Mouse (Mus musculus) limb, embryonic 11.5 days (tissue): ENCODE data around the gene Klhl5. TPM values are rescaled to one million over a fixed set of nuclear protein-coding genes. Genes with fewer than 3 reads are reported as not detected.

Experiments used
- ATAC-seq: fragments of 200-750 bp; cut with Nextera tagmentation; 2 replicates; pipeline ENCODE4 v1.8.0; 2017; ENCODE audit warnings: low read depth; ENCODE audit not compliant: insufficient number of reproducible peaks, low FRiP score, low TSS enrichment
- DNase-seq: peaks from one replicate; pipeline ENCODE4 v3.0.0-alpha.2; 2015; ENCODE audit warnings: low spot score
- H3K27ac ChIP-seq: fragments of 300-500 bp; sonication (generic); replicated peaks from 2 replicates; pipeline ENCODE4 v1.5.1; 2014; ENCODE audit warnings: low read depth, mild to moderate bottlenecking, low read length
- H3K27me3 ChIP-seq: fragments of 300-500 bp; sonication (generic); 2 replicates; pipeline ENCODE4 v1.6.1; 2014; ENCODE audit warnings: mild to moderate bottlenecking, low read length, mixed read lengths; ENCODE audit not compliant: control insufficient read depth, insufficient read depth
- H3K36me3 ChIP-seq: fragments of 300-500 bp; sonication (generic); 2 replicates; pipeline ENCODE4 v1.6.1; 2014; ENCODE audit warnings: mild to moderate bottlenecking, low read length, moderate library complexity, mixed read lengths; ENCODE audit not compliant: control insufficient read depth, insufficient read depth
- H3K4me1 ChIP-seq: fragments of 300-500 bp; sonication (generic); 2 replicates; pipeline ENCODE4 v1.6.1; 2014; ENCODE audit warnings: low read length, mixed read lengths; ENCODE audit not compliant: control insufficient read depth, insufficient read depth
- H3K4me2 ChIP-seq: fragments of 300-500 bp; sonication (generic); 2 replicates; pipeline ENCODE4 v1.6.1; 2014; ENCODE audit warnings: low read depth, mild to moderate bottlenecking, moderate library complexity; ENCODE audit not compliant: severe bottlenecking
- H3K4me3 ChIP-seq: fragments of 300-500 bp; sonication (generic); 2 replicates; pipeline ENCODE4 v1.5.1; 2014; ENCODE audit warnings: low read depth, low read length
- H3K9ac ChIP-seq: fragments of 300-500 bp; sonication (generic); 2 replicates; pipeline ENCODE4 v1.6.1; 2014; ENCODE audit warnings: mild to moderate bottlenecking, low read length
- H3K9me3 ChIP-seq: fragments of 300-500 bp; sonication (generic); 2 replicates; pipeline ENCODE4 v1.6.1; 2016; ENCODE audit warnings: low read length; ENCODE audit not compliant: control insufficient read depth
- WGBS: fragments of 180-500 bp; shearing (Covaris S2); extraction: QIAGEN DNeasy Blood & Tissue Kit; methylation state at CpG from one replicate; pipeline ENCODE4 v1.1.7; 2014; 5-methylcytosine and 5-hydroxymethylcytosine counted together
- polyA plus RNA-seq: library from polyadenylated mRNA; unstranded; fragments of >200 nt; fragmentation: Nextera tagmentation; extraction: Ambion mirVana; gene quantifications from 2 replicates; pipeline ENCODE4 v1.2.1, GENCODE M21; 2014

The Klhl5 gene
- polyA plus RNA-seq, 1 experiment from 2014 or later, result 15.5 TPM

DNA sequence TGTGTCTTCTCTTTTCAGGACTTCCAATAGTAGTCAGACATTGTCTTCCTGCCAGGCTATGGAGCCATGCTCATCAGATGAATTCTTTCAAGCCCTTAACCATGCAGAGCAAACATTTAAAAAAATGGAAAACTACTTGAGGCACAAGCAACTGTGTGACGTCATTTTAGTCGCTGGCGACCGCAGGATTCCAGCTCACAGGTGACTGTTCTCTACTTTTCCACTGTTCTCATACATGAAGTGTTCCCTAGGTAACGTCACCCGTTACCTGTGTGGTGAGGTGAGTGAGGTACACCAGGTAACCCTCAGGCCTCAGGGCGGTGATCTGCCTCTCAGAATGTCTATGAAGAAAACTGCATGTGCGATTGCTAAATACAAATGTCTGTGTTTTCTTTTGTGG, 33.9 kb downstream of the Klhl5 start:
- 91% methylated on average over 8 of the region's 8 CpGs for WGBS
- no peak overlapping the region for H3K4me2 ChIP-seq
- no peak for ATAC-seq
- no peaks in the 10 kb centered on the region for H3K27me3 ChIP-seq
- no peak overlapping the region for H3K9ac ChIP-seq
- no peak for DNase-seq
- no peaks in the 10 kb centered on the region for H3K4me1 ChIP-seq
- H3K27ac ChIP-seq, result no peak overlapping the region
- H3K9me3 ChIP-seq, result no peaks in the 10 kb centered on the region
- no peaks in the 10 kb centered on the region for H3K36me3 ChIP-seq
- no peak overlapping the region for H3K4me3 ChIP-seq

DNA sequence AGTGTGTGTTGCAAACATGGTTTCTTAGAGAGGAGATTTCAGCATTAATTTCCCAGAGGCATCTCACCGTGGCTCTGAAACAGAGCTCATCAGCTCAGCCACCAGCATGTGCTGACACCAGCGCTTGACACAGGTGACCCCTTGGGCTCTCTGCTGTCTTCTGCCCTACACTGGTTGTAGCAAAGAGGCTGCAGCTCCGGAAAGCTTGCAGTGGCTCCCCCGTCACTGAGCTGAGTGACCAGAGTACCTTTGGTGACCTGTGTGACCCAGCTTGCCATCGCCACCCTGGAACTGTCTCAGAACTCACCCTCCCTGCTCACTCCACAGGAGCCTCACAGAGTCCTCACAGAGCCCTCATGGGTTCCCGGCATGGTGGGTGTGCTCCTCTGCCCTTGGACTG, 34.9 kb downstream of the Klhl5 start:
- DNase-seq, result no peak
- Histone ChIP-seq H3K4me3 (no peak overlapping the region), H3K9ac (no peak overlapping the region), H3K27me3 (no peaks in the 10 kb centered on the region), H3K4me1 (no peaks in the 10 kb centered on the region), H3K27ac (no peak overlapping the region), H3K36me3 (no peaks in the 10 kb centered on the region), H3K4me2 (no peak overlapping the region), H3K9me3 (no peaks in the 10 kb centered on the region)
- no peak for ATAC-seq
- WGBS, result 76% methylated on average over 6 of the region's 6 CpGs

DNA sequence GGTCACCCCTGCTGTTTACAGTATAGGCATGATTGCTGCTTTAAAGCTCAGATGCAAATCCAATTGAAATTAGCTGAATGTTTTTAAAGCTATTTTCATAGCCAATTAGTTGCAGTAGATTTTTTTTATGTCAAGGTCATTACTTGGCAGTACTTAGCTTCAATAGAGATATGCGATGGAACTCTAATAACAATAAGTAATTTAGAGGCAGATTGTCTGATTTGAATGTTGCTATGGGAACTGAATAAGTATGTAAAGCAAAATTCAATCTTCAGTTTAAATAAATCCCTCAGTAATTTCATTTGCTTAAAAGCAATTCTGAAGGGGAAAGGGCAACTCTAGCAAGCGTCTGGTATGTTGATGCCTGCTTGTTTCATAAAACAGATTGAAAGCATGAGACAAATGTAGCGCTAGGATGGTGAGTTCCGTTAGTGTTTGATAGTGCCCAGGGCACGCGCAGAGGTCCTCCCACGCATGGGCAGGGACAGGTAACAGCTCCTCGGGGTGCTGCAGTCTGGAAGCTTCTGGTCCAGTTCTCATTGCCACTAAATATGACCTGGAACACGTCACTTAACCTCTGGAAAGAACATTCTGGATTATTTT, 38.3 kb downstream of the Klhl5 start:
- no peak for ATAC-seq

DNA sequence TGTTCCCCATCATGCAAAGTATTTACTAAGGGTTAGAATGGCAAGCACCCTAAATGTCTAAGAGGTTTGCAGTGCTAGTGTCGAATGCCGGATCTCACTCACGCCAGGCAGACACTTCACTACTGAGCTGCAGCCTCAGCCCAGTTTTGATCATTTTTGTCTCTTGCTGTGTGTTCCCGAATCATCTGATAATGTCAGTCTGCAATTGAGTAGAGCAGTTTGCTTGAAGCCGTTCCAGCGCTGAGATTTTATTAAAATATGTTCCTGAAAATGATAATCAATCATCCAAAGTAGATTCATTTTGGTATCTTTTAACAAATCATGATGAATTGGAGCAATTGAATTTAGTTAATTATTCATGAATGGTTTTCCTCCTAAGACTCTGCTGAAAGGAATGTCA, 39.4 kb downstream of the Klhl5 start:
- DNase-seq (no peak), ATAC-seq (no peak)
- H3K9ac ChIP-seq, result no peak overlapping the region
- H3K4me3 ChIP-seq, result no peak overlapping the region
- H3K27ac ChIP-seq, result no peak overlapping the region
- no peaks in the 10 kb centered on the region for H3K27me3 ChIP-seq
- 93% methylated on average over 6 of the region's 6 CpGs for WGBS
- H3K9me3 ChIP-seq, result no peaks in the 10 kb centered on the region
- H3K4me1 ChIP-seq, result no peaks in the 10 kb centered on the region
- no peak overlapping the region for H3K4me2 ChIP-seq
- H3K36me3 ChIP-seq, result peaks cover 3% of the 10 kb centered on the region; the same call in 1 of the 2 replicates

More for the DNA sequence above, 38.3 kb downstream of the Klhl5 start:
- Histone ChIP-seq H3K27ac (no peak overlapping the region), H3K4me3 (no peak overlapping the region), H3K9ac (no peak overlapping the region), H3K4me1 (no peaks in the 10 kb centered on the region), H3K36me3 (peaks cover 3% of the 10 kb centered on the region; the same call in 1 of the 2 replicates), H3K27me3 (no peaks in the 10 kb centered on the region), H3K4me2 (no peak overlapping the region), H3K9me3 (no peaks in the 10 kb centered on the region)
- 89% methylated on average over 9 of the region's 9 CpGs for WGBS
- no peak for DNase-seq

DNA sequence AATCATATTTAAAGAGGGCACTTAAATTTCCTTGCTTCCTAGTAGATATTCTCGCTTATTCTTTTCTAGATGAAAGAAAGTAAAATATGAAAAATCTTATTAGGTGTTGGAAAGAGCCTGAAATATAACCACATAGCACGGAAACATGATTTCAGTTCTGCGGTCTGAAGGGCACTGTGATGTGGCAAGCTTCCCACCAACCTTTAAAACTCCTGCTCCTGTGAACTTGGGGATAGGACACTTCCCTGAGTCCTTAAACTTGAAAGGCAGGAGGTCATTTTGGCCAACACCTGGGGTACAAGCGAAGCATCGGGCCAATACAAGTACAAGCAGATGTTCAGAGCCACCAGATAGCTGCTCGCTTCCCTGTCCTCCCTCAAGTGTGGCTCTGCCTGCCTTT, 42.4 kb downstream of the Klhl5 start:
- H3K4me3 ChIP-seq, result no peak overlapping the region
- H3K27ac ChIP-seq, result no peak overlapping the region
- no peak for DNase-seq
- H3K4me2 ChIP-seq, result no peak overlapping the region
- H3K36me3 ChIP-seq, result peaks cover 3% of the 10 kb centered on the region
- no peaks in the 10 kb centered on the region for H3K27me3 ChIP-seq
- no peak overlapping the region for H3K9ac ChIP-seq
- no peaks in the 10 kb centered on the region for H3K9me3 ChIP-seq
- 90% methylated on average over 6 of the region's 6 CpGs for WGBS
- no peaks in the 10 kb centered on the region for H3K4me1 ChIP-seq
- ATAC-seq, result no peak

DNA sequence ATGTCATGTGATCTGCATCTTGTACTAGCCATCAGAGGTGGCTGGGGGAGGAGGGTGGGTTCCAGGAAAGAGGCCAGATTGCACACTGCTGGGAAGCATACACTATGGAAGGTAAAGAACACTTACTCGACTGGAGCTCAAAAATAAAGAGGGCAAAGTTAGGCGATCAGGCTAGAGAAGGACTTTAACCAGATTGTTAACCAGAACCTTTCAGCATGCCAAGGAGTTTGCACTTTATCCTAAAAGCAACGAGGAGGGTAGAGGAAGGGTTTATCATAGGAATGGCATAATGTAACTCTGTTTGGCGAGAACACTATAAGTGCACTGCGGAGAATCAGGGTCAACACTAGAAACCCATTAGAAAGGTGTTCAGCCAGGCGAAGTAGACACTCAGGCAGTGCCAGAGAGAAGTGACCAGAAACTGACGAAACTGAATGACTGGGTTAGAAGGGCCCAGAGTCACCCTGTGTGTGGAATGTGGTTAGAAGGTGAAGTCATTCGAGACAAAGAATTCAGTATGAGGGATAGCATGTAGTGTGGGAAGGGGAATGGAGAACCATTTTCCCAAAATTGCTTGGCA, 43.1 kb downstream of the Klhl5 start:
- no peaks in the 10 kb centered on the region for H3K27me3 ChIP-seq
- H3K4me2 ChIP-seq, result no peak overlapping the region
- peaks cover 3% of the 10 kb centered on the region for H3K36me3 ChIP-seq
- H3K4me3 ChIP-seq, result no peak overlapping the region
- 88% methylated on average over 8 of the region's 8 CpGs for WGBS
- H3K4me1 ChIP-seq, result no peaks in the 10 kb centered on the region
- no peak overlapping the region for H3K9ac ChIP-seq
- no peak overlapping the region for H3K27ac ChIP-seq
- no peaks in the 10 kb centered on the region for H3K9me3 ChIP-seq
- no peak for DNase-seq
- ATAC-seq, result no peak

DNA sequence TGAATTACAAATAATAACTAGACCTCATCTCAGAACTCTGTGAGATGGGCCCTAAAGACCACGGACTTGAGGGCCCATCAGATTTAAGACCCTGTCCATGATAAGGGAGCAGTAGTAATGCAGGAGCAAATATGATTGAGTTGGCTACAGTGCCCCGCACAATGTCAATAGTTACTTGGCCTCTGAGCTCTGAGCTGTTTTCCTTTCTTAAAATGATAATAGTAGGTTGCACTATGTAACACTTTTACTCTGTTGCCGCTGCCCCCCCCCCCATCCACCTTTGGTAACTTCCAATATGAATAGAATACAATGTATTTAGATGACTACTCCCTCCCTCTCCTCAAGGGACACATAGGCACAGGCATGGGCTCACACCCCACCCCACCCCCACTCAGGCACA, 43.9 kb downstream of the Klhl5 start:
- Histone ChIP-seq H3K9ac (no peak overlapping the region), H3K27ac (no peak overlapping the region), H3K9me3 (no peaks in the 10 kb centered on the region), H3K27me3 (no peaks in the 10 kb centered on the region), H3K4me2 (no peak overlapping the region), H3K36me3 (peaks cover 3% of the 10 kb centered on the region), H3K4me1 (no peaks in the 10 kb centered on the region), H3K4me3 (no peak overlapping the region)
- 89% methylated on average over 3 of the region's 3 CpGs for WGBS
- ATAC-seq (no peak), DNase-seq (no peak)

DNA sequence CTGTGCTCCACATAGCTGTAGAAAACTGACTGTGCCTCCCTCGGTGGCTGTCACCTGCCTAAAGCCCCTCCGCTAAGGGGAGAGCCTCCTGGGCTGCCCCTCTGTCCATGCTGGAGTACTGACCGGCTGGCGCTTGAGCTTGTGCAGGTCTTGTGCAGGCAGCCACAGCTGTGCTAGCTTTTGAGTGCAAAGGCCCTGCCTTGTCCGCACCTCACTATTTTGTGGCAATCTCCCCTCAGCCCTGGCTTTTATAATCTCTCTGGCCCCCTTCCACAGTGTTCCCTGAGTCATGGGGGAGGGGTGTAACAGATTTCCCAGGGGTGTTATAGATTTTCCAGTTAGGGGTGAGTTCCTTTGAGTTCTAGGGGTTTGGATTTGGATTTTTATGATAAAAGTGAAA, 44.4 kb downstream of the Klhl5 start:
- Histone ChIP-seq H3K9me3 (no peaks in the 10 kb centered on the region), H3K9ac (no peak overlapping the region), H3K4me3 (no peak overlapping the region), H3K27me3 (no peaks in the 10 kb centered on the region), H3K4me1 (no peaks in the 10 kb centered on the region), H3K36me3 (peaks cover 3% of the 10 kb centered on the region), H3K27ac (no peak overlapping the region), H3K4me2 (no peak overlapping the region)
- WGBS, result 88% methylated on average over 5 of the region's 5 CpGs
- DNase-seq (no peak), ATAC-seq (no peak)

DNA sequence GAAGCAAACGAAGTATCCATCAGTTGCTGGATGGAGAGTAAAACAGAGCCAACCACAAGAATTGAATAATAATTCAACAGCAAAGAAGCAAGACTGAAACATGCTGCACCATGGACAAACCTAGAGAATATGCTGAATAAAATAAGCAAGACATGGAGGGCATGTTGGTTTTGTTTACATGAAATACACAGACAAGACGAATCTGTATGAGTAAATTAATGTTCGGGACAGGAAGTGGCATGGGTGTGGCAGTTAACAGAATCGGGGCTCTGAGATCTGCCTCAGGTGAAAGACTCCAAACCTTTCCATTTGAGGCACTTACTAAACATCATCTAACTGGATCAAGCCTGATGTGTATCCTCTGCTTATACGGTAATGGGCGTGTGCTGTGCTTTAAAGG, 46.9 kb downstream of the Klhl5 start:
- no peak overlapping the region for H3K4me2 ChIP-seq
- H3K4me3 ChIP-seq, result no peak overlapping the region
- no peaks in the 10 kb centered on the region for H3K27me3 ChIP-seq
- DNase-seq (no peak), ATAC-seq (no peak)
- H3K9me3 ChIP-seq, result no peaks in the 10 kb centered on the region
- peaks cover 3% of the 10 kb centered on the region for H3K36me3 ChIP-seq
- no peaks in the 10 kb centered on the region for H3K4me1 ChIP-seq
- no peak overlapping the region for H3K27ac ChIP-seq
- WGBS, result 89% methylated on average over 6 of the region's 6 CpGs
- H3K9ac ChIP-seq, result no peak overlapping the region
